Mouse (Mus musculus) stomach, postnatal 0 days (tissue): Measurements from ENCODE around the gene Pknox2.

Source experiments
- CTCF ChIP-seq: IDR thresholded peaks from 2 replicates; pipeline ENCODE4 v1.5.1; 2016; ENCODE audit warnings: antibody characterized with exemption, low read depth, mild to moderate bottlenecking, moderate library complexity
- EP300 ChIP-seq: optimal IDR thresholded peaks from 2 replicates; pipeline ENCODE3; 2016; ENCODE audit warnings: antibody characterized with exemption

- TF ChIP-seq CTCF (no peak), EP300 (no peak)
These were observed 117.3 kb downstream of the Pknox2 start for GRCm38 (mm10) chr9:37029811-37030346.
